Mouse (Mus musculus) naive thymus-derived CD4-positive, alpha-beta T cell, adult 5 months (primary cell): ENCODE measurements around the gene Stim1. TPM values are rescaled to one million over a fixed set of nuclear protein-coding genes. Genes with fewer than 3 reads are reported as not detected.

Source experiments
- polyA plus RNA-seq: library from polyadenylated mRNA; unstranded; fragments of 100-300 nt; shearing (Covaris generic); gene quantifications from one replicate; pipeline ENCODE4 v1.2.1, GENCODE M21; 2017

The Stim1 gene
- polyA plus RNA-seq, result 194 TPM

DNA sequence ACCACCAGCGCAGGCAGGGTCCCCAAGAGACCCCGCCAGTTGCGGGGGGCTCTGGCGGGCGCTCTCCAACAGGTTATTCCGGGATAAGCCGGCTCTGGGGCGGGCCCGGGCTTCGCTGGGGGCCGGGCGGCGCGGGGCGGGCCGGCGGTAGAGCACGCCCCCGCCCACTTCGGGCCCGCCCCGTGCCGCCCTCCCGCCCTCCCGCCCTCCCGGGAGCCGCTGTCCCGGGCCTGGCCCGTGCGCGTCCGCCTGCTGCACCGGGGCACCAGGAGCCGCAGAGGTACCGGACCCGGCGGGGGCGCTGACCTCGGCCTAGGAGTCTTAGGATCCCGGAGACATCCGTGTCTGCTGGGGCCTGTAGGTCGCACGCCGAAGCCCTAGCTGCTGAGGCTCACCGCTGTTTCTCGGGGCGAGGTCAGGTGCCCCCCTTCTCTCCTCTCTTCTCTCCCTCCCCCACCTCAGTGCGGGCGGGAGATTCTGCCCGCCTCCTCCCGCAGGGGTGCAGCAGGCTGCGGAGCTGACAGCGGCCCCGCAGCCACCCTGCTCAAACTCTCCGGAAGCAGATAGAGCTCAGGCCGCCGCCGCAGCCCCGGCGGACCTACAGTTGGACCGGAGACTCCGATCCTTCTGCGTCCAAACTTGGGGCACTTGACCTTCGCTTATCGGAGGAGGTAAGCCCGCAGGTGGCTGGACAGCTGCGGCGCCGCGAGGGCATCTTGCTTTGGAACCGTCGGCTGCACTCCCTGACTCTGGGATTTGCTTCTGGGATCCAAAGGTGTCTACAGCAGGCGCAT lies at the start of gene Stim1:
Stim1 (plus strand) TSS at position 206 of the 794 bp plus-strand sequence.

GRCm38 (mm10) chr7:102255954-102256353 lies 11.7 kb upstream of the Stim1 start, which contains the start of gene Rhog:
Rhog (minus strand) TSS chr7:102256054.

DNA sequence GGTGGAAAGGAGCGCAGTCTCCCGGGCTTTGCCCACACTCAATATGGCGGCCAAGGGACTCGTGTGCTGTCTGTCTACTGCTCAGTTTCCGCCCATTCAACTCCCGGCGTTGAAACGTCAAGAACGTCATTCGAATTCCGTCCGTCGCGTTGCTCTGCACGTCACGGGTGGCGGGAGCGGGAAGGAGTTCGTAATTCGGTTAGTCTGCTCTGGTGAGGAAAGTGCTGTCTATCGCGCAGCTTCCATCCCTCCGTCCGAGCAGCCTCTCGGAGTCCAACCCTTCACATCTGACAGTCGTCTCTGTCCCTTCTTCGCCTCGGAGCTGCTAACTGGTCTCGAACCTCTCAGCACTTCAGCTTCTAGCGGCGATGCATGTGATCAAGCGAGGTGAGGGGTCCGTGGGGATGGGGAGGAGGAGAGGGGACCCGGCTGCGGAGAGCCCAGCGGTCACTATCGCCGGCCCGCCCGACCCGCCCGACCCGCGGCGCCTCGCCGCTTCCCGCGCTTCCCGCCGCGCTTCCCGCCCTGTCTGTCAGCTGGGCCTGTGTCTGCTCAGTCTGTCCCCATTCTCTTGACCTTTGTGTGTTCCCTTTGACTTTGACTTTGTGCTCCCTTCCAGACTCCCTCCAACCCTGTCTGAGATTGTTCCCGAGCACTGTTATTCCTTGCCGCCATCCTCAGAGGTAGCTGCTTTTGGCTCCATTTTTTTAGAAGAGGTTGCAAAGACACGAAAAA lies 174.2 kb downstream of the Stim1 start, which contains the start of gene Rrm1:
Rrm1 (plus strand) TSS at position 39 of the 735 bp plus-strand sequence.

GRCm38 (mm10) chr7:102481579-102481978 lies 214.0 kb downstream of the Stim1 start, which contains the start of gene Olfr543:
Olfr543 (minus strand) TSS chr7:102481679.

Other genes with a start within 250 kb of the Stim1 start
- 2.8 TPM for gene Il18bp, start 249.1 kb upstream of the Stim1 start, polyA plus RNA-seq
- 23.8 TPM for gene Rnf121, start 202.3 kb upstream of the Stim1 start, polyA plus RNA-seq
- gene Xndc1, start 202.3 kb upstream of the Stim1 start, polyA plus RNA-seq, result 43.4 TPM
- gene Xntrpc, start 202.1 kb upstream of the Stim1 start, polyA plus RNA-seq, result 1.5 TPM
- gene Trpc2, start 184.7 kb upstream of the Stim1 start, polyA plus RNA-seq, result 0.45 TPM
- gene Art1, start 166.1 kb upstream of the Stim1 start, polyA plus RNA-seq, result not detected
- 0.27 TPM for gene Art5, start 158.3 kb upstream of the Stim1 start, polyA plus RNA-seq
- gene Chrna10, start 151.0 kb upstream of the Stim1 start, polyA plus RNA-seq, result not detected
- 110 TPM for gene Nup98, start 57.6 kb upstream of the Stim1 start, polyA plus RNA-seq
- gene Pgap2, start 57.6 kb upstream of the Stim1 start, polyA plus RNA-seq, result 34.5 TPM
- 432 TPM for gene Rhog, start 11.8 kb upstream of the Stim1 start, polyA plus RNA-seq
- 28.8 TPM for gene Rrm1, start 173.9 kb downstream of the Stim1 start, polyA plus RNA-seq
- not detected for gene Olfr543, start 213.9 kb downstream of the Stim1 start, polyA plus RNA-seq
- 0.14 TPM for gene Olfr544, start 220.5 kb downstream of the Stim1 start, polyA plus RNA-seq
- gene Olfr545, start 231.8 kb downstream of the Stim1 start, polyA plus RNA-seq, result not detected